Mouse (Mus musculus) liver, postnatal 0 days (tissue): ENCODE measurements around the gene Cyb5r3.

Experiments used
- CTCF ChIP-seq: sonication (generic); IDR thresholded peaks from 2 replicates; pipeline ENCODE4 v1.5.1; 2016; ENCODE audit warnings: antibody characterized with exemption, low read depth
- EP300 ChIP-seq: IDR thresholded peaks from 2 replicates; pipeline ENCODE4 v1.6.1; 2016; ENCODE audit warnings: antibody characterized with exemption, low read depth, mild to moderate bottlenecking

DNA sequence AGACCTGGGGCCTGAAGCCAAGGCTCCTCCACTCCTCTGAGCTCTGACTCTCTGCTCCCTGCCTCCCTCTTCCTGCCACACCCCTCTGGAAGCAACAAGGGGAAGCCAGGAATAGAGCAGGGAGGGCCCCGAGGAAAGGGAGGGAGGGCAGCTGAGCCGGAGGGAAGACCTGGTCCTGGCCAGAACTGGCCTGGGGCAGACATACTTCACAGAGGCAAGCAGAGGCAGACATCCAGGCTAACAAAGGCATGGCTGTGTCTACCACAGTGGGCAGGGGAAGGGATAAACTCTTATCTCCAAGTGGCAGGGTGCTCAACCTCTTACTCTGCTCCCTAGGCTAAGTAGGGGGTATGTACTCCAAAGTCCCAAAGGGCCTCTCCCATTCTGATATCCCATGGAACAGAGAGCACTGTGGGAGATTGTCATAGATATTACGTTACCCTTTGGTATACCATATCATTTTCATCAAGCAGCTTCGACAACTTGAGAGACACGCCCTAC lies 7.4 kb downstream of the Cyb5r3 start:
- no peak for TF ChIP-seq CTCF
- peak; percentile 86 for TF ChIP-seq EP300
